Mouse (Mus musculus) embryonic fibroblast, embryonic 13.5 days (primary cell): ENCODE measurements around the gene Cd244a.

ENCODE experiments used
- CTCF ChIP-seq: IDR thresholded peaks from 2 replicates; pipeline ENCODE4 v1.5.1; 2011; ENCODE audit warnings: mild to moderate bottlenecking, control low read depth, low read length, moderate library complexity, borderline replicate concordance; ENCODE audit not compliant: insufficient read depth
- POLR2A ChIP-seq: IDR thresholded peaks from 2 replicates; pipeline ENCODE4 v1.6.1; 2011; ENCODE audit warnings: low read depth, mild to moderate bottlenecking, control low read depth, low read length, moderate library complexity

GRCm38 (mm10) chr1:171534557-171534956 is 24.4 kb upstream of the Cd244a start:
- TF ChIP-seq CTCF (no peak), POLR2A (no peak)
